Mouse (Mus musculus) limb, embryonic 13.5 days (tissue): ENCODE measurements around the gene Acap1. TPM values are rescaled to one million over a fixed set of nuclear protein-coding genes. Genes with fewer than 3 reads are reported as not detected.
"Not testable (repeated sequence)": the region's sequence is repeated elsewhere in the genome, so short reads cannot be mapped to it uniquely, and the experiment has no call there.

Source experiments
- ATAC-seq: fragments of 200-750 bp; cut with Nextera tagmentation; 2 replicates; pipeline ENCODE4 v1.8.0; 2017; ENCODE audit warnings: low read depth, moderate number of reproducible peaks, moderate TSS enrichment; ENCODE audit not compliant: low FRiP score
- H3K27ac ChIP-seq: fragments of 300-500 bp; sonication (generic); 2 replicates; pipeline ENCODE4 v1.5.1; 2015; ENCODE audit warnings: inconsistent platforms, mild to moderate bottlenecking, moderate library complexity
- H3K27me3 ChIP-seq: fragments of 300-500 bp; sonication (generic); 2 replicates; pipeline ENCODE4 v1.6.1; 2015; ENCODE audit warnings: mild to moderate bottlenecking, inconsistent platforms
- H3K36me3 ChIP-seq: fragments of 300-500 bp; sonication (generic); 2 replicates; pipeline ENCODE4 v1.6.1; 2015; ENCODE audit warnings: inconsistent platforms, mild to moderate bottlenecking, moderate library complexity
- H3K4me1 ChIP-seq: fragments of 300-500 bp; sonication (generic); 2 replicates; pipeline ENCODE4 v1.6.1; 2015; ENCODE audit warnings: inconsistent platforms
- H3K4me2 ChIP-seq: fragments of 300-500 bp; sonication (generic); replicated peaks from 2 replicates; pipeline ENCODE4 v1.6.1; 2015; ENCODE audit warnings: inconsistent platforms, mild to moderate bottlenecking, moderate library complexity
- H3K4me3 ChIP-seq: fragments of 300-500 bp; sonication (generic); 2 replicates; pipeline ENCODE4 v1.5.1; 2015; ENCODE audit warnings: moderate library complexity, mild to moderate bottlenecking, inconsistent platforms
- H3K9ac ChIP-seq: fragments of 300-500 bp; sonication (generic); 2 replicates; pipeline ENCODE4 v1.6.1; 2015; ENCODE audit warnings: mild to moderate bottlenecking, inconsistent platforms
- H3K9me3 ChIP-seq: fragments of 300-500 bp; sonication (generic); 2 replicates; pipeline ENCODE4 v1.6.1; 2016; ENCODE audit warnings: inconsistent platforms
- WGBS: fragments of 180-500 bp; shearing (Covaris S2); methylation state at CpG from one replicate; pipeline ENCODE4 v1.1.7; 2015; 5-methylcytosine and 5-hydroxymethylcytosine counted together
- polyA plus RNA-seq: library from polyadenylated mRNA; unstranded; fragments of >200 nt; fragmentation: Nextera tagmentation; extraction: Ambion mirVana; gene quantifications from 2 replicates; pipeline ENCODE4 v1.2.1, GENCODE M21; 2015

The Acap1 gene
- polyA plus RNA-seq, 1 experiment from 2014 or later: 1.1 TPM

DNA sequence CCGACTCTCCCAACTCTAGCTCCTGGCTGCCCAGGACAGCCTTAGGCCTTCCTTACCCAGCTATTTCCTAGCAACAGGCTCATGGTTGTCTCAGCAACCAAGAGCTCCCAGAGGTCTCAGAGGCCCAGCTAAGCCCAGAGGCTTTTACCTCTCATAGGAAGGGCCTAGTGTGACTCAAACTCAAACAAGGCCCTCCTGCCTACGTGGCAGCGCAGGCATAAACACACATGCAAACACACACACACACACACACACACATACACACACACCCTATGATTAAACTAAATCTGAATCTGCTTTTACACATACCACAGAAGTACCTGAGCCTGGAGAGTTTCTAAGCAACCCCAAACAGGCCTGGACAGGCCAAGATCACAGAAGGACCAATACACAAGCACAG, 16.9 kb downstream of the Acap1 start:
- H3K36me3 ChIP-seq: no peaks in the 10 kb centered on the region
- H3K27ac ChIP-seq: no peak overlapping the region
- ATAC-seq: no peak
- WGBS: 82% methylated on average over 3 of the region's 3 CpGs
- no peaks in the 10 kb centered on the region for H3K9me3 ChIP-seq
- no peaks in the 10 kb centered on the region for H3K27me3 ChIP-seq
- H3K4me2 ChIP-seq: peak overlapping the region; percentile 88; the same call in 1 of the 2 replicates
- H3K9ac ChIP-seq: no peak overlapping the region
- H3K4me3 ChIP-seq: no peak overlapping the region
- H3K4me1 ChIP-seq: peaks cover 46% of the 10 kb centered on the region

DNA sequence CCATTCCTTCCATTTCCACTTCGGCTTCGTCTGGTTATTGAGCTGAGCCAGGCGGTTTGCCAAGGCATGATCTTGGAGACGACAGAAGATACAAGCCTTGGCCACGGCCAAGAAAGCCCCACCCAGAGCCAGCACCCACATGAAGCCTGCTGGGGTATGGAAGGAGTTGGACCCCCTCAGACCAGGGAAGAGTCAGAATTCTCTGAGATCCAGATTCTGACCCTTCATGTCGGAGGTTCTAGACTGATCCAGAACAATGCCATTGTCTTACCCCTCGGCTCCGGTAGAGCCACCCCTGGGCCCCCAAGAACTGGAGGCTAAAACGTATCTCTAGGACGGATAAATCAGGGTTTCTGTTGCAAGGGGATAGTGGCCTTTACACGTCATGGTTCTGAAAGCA, 17.5 kb downstream of the Acap1 start, which contains the start of gene Tmem95:
TSS of gene Tmem95 (minus strand) at position 141 of the 400 bp plus-strand sequence.
- H3K27ac ChIP-seq: no peak within 1 kb of the TSS
- no peaks in the 10 kb centered on the region for H3K27me3 ChIP-seq
- peak within 1 kb of the TSS; percentile 77; the same call in 1 of the 2 replicates for H3K9ac ChIP-seq
- ATAC-seq: no peak
- 89% methylated on average over 11 of the region's 11 CpGs for WGBS
- H3K36me3 ChIP-seq: no peaks in the 10 kb centered on the region
- peak within 1 kb of the TSS; percentile 88 for H3K4me2 ChIP-seq
- peaks cover 46% of the 10 kb centered on the region for H3K4me1 ChIP-seq
- no peaks in the 10 kb centered on the region for H3K9me3 ChIP-seq
- H3K4me3 ChIP-seq: peak within 1 kb of the TSS; percentile 21

DNA sequence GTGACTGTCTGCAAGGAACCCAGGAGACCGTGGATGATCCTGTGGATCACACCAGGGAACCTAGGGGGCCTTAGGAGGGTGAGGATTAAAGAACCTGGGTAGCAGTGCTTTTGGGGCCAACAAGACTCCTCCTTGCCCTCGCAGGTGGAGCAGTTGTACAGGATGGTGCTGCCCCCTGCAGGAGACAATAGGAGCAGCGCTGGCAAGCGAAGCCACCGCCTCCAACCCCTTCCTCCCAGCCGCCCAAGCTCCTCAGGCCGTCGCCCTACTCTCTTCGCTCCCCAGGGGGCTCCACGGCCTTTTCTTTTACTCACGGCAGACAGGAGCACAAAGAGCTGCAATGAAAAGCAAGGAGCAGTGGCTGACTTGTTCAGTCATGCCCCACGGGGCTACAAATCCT, 18.5 kb downstream of the Acap1 start:
- ATAC-seq: no peak
- Histone ChIP-seq H3K27me3 (no peaks in the 10 kb centered on the region), H3K4me3 (peak overlapping the region; percentile 21), H3K9me3 (no peaks in the 10 kb centered on the region), H3K36me3 (no peaks in the 10 kb centered on the region), H3K4me1 (peaks cover 43% of the 10 kb centered on the region), H3K4me2 (peak overlapping the region; percentile 50), H3K27ac (peak overlapping the region; percentile 65; the same call in 1 of the 2 replicates), H3K9ac (peak overlapping the region; percentile 46; the same call in 1 of the 2 replicates)
- 3% methylated on average over 12 of the region's 12 CpGs for WGBS

DNA sequence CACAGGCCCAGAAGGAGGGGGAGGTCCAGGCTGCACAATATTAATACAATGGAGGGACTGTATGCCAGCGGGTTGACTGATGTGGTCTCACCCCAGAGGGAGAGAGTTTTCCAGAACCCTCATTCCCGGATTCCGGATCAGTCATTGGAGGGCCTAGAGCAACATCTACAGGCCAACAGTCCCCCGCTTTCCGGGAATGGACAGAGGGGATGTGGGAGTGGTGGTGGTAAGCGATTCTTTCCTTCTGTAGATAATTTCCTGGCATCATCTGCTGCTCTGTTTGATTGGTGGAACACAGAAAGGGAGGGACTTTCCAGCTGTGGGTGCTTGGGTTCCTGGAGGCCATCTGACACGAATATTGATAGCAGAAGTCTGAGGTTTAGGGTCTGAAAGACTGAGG, 19.2 kb downstream of the Acap1 start:
- Histone ChIP-seq H3K9me3 (no peaks in the 10 kb centered on the region), H3K4me3 (no peak overlapping the region), H3K4me1 (peaks cover 39% of the 10 kb centered on the region), H3K36me3 (no peaks in the 10 kb centered on the region), H3K9ac (0 out of 2 replicates have a peak overlapping the region, but pooled peaks have one; percentile 20), H3K27me3 (no peaks in the 10 kb centered on the region), H3K27ac (peak overlapping the region; percentile 65; the same call in 1 of the 2 replicates), H3K4me2 (no peak overlapping the region)
- WGBS: 54% methylated on average over 7 of the region's 7 CpGs
- ATAC-seq: no peak

DNA sequence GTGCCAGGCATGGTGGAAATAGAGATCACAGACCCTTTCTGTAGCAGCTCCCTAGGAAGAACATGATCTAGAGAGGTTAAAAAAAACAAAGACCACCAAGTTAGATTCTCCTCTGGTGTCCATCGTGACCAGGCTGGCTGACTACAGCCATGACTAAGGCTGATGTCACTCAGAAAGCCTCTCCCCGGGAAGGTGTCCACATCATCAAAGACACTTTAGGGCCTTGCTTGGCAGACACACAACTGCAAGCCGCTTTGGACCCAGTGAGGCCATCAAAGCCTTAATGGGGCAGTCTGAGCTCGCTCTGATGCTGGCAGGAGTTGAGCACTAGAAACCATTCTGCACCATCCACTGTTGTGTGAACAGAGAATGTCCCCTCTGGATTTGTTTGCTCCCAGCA, 22.9 kb downstream of the Acap1 start:
- Histone ChIP-seq H3K4me1 (peaks cover 23% of the 10 kb centered on the region), H3K36me3 (no peaks in the 10 kb centered on the region), H3K27ac (no peak overlapping the region), H3K9ac (no peak overlapping the region), H3K27me3 (0 out of 2 replicates have a peak, but pooled peaks cover 5% of the 10 kb centered on the region), H3K9me3 (no peaks in the 10 kb centered on the region), H3K4me3 (no peak overlapping the region), H3K4me2 (no peak overlapping the region)
- WGBS: 71% methylated on average over 4 of the region's 4 CpGs
- no peak for ATAC-seq

DNA sequence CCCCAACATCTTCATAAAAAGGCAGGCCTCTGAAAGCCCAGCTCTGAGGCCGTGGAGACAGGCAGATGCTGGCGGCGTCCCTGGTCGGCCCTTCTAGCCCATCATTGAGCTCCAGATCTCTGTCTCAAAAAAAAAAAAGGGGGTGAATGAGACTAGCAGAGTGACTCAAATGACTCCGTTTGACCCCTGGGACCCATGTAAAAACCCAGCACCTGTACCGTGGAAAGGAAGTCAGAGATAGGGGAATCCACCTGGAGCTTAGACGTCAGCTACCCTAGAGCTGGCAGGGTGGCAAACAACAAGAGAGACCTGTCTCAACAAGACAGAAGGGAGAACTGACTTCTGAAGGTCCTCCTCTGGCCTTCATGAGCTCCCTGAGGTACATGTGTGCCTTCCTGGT, 23.5 kb downstream of the Acap1 start:
- no peak for ATAC-seq
- 0 out of 2 replicates have a peak, but pooled peaks cover 11% of the 10 kb centered on the region for H3K27me3 ChIP-seq
- 82% methylated on average over 7 of the region's 7 CpGs for WGBS
- no peak overlapping the region for H3K9ac ChIP-seq
- H3K36me3 ChIP-seq: no peaks in the 10 kb centered on the region
- H3K4me1 ChIP-seq: peaks cover 17% of the 10 kb centered on the region
- H3K4me3 ChIP-seq: no peak overlapping the region
- no peak overlapping the region for H3K4me2 ChIP-seq
- no peaks in the 10 kb centered on the region for H3K9me3 ChIP-seq
- no peak overlapping the region for H3K27ac ChIP-seq

DNA sequence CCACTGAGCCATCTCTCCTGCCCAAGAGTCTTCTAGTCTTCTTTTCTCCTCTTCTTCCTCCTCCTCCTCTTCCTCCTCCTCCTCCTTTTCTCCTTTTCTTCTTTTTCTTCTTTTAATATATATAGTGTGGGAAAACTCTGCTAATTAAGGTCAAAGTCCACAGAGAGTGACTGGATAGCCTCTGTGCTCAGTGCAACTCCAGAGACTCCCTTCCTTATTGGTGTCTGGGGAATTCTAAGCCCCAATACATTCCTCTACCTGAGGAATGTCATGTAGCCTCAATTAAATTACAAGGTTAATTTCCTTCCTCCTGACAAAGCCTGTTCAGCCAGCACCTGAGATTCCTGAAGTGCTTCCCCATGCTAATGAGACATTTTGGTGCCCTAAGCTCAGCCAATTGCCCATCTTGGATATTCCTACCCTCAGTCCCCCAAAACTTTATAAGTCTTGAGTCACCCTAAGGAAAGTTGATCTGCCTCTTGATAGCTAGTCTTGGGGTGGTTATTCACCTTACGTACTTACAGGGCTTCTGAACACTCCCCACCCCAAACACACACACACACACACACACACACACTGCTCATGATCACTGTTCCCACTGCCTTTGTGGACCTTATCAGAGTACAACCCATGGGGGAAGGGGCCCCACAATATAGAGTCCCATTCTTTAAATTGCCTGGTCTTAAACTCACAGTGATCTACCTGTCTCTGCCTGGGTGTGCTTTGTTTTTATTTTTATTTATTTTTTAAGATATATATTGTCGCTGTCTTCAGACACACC, 24.9 kb downstream of the Acap1 start:
- Histone ChIP-seq H3K4me1 (0 out of 2 replicates have a peak, but pooled peaks cover 4% of the 10 kb centered on the region), H3K4me2 (no peak overlapping the region), H3K27me3 (0 out of 2 replicates have a peak, but pooled peaks cover 12% of the 10 kb centered on the region), H3K9me3 (no peaks in the 10 kb centered on the region), H3K9ac (no peak overlapping the region), H3K36me3 (no peaks in the 10 kb centered on the region), H3K4me3 (no peak overlapping the region), H3K27ac (no peak overlapping the region)
- ATAC-seq: no peak
- 80% methylated on average over 2 of the region's 2 CpGs for WGBS

DNA sequence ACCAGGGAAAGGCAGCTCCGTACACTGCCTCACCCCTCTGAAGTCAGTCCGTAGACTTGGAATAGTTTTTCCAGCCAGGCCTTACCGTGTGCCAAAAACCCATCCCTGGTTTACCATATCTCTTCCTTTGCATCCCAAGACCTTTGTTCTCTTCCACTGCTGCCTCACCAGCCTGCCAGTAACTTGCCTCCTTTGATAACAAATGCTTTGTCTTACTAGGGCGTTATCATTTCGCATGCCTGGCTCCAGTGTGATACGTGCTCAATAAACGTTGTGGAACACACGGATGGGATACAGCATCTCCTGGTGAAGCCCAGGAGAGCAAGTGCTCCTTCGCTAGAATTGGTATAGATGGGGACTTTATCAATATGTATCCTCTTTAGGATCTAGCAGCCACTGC, 28.0 kb downstream of the Acap1 start:
- Histone ChIP-seq H3K4me1 (0 out of 2 replicates have a peak, but pooled peaks cover 4% of the 10 kb centered on the region), H3K36me3 (no peaks in the 10 kb centered on the region), H3K4me3 (no peak overlapping the region), H3K27me3 (0 out of 2 replicates have a peak, but pooled peaks cover 12% of the 10 kb centered on the region), H3K4me2 (no peak overlapping the region), H3K9me3 (no peaks in the 10 kb centered on the region), H3K9ac (0 out of 2 replicates have a peak overlapping the region, but pooled peaks have one; percentile 15), H3K27ac (no peak overlapping the region)
- no peak for ATAC-seq
- WGBS: 77% methylated on average over 9 of the region's 9 CpGs

DNA sequence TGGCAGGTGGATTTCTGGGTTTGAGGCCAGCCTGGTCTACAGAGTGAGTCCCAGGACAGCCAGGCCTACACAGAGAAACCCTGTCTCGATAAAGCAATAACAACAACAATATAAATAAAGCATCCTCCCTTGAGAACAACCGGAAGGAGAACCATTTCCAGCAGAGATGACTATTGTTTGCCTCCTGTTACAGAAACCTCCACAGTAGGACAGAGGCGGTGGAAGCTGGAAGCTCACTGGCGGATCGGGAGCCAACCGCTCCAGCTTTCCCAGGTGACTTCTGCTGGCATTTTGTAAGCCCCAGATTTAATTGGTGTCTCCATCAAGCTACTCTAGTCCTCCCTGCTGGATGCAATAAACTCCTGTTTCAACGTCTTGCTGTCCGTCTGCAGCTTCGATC, 29.8 kb downstream of the Acap1 start:
- H3K9me3 ChIP-seq: no peaks in the 10 kb centered on the region
- 0 out of 2 replicates have a peak, but pooled peaks cover 4% of the 10 kb centered on the region for H3K4me1 ChIP-seq
- no peak overlapping the region for H3K4me3 ChIP-seq
- no peak overlapping the region for H3K9ac ChIP-seq
- no peaks in the 10 kb centered on the region for H3K36me3 ChIP-seq
- no peak overlapping the region for H3K4me2 ChIP-seq
- ATAC-seq: no peak
- WGBS: 80% methylated on average over 9 of the region's 9 CpGs
- no peak overlapping the region for H3K27ac ChIP-seq
- 0 out of 2 replicates have a peak, but pooled peaks cover 14% of the 10 kb centered on the region for H3K27me3 ChIP-seq

DNA sequence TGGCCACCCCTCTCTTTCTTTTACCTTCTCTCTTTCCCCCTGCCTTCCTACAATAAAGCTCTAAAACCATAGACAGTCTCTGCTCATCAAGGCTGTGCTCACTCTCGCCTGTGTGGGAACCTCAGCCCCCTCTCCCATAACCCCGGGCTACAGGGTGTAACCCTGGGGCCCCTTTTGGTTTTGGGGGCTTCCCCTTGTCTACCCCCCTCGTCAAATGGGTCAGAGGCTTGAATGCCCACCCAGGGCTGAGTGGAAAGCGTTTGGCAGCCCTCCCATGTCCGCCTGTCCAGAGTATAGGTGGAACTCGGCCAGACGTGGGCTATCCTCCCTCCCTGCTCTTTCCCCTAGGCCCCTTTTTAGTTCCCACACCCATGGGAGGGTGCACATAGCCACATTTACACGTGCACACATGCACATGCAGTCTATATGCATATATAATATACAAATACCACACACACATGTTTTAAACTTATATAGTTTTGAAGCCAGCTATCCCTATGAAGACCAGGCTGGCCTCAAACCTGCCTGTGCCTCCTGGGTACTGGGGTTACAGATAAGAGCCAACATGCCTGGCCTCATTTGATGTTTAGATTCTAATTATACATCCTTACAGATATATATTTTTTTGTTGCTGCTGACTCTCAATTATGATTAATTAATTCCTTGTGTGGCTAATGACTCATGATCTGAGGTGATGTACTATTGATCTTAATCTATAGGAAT, 31.0 kb downstream of the Acap1 start:
- ATAC-seq: no peak
- Histone ChIP-seq H3K9me3 (no peaks in the 10 kb centered on the region), H3K9ac (no peak overlapping the region), H3K27ac (no peak overlapping the region), H3K4me3 (no peak overlapping the region), H3K4me2 (no peak overlapping the region), H3K4me1 (no peaks in the 10 kb centered on the region), H3K36me3 (no peaks in the 10 kb centered on the region), H3K27me3 (peaks cover 24% of the 10 kb centered on the region)
- WGBS: 51% methylated on average over 8 of the region's 8 CpGs

DNA sequence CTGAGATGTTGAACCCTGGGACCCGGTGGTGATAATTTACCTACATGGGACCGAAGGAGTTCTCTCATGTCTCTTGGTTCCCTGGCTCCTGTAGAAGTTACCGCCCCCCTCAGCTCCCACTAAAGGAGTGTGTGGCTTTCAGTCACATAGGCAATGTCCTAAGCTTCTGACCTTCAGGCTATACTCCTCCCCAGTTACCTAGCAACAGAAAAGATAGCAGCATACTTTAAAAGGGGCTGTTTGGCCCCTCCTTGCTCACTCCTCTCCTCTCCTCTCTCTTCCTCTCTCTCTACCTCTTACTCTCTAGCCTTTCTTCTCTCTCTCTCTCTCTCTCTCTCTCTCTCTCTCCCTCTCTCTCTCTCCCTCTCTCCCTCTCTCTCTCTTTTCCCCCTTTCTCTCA, 31.6 kb downstream of the Acap1 start:
- not testable (repeated sequence) for H3K9me3 ChIP-seq, H3K4me1 ChIP-seq, H3K36me3 ChIP-seq, H3K27ac ChIP-seq, ATAC-seq, H3K9ac ChIP-seq, H3K4me3 ChIP-seq, H3K4me2 ChIP-seq
- WGBS: 80% methylated on average over 3 of the region's 3 CpGs
- peaks cover 27% of the 10 kb centered on the region for H3K27me3 ChIP-seq
